Mouse (Mus musculus) layer of hippocampus, postnatal 14 days (tissue): Measurements from ENCODE around the gene Gm6205. TPM values are rescaled to one million over a fixed set of nuclear protein-coding genes. Genes with fewer than 3 reads are reported as not detected.
"Not testable (repeated sequence)": the region's sequence is repeated elsewhere in the genome, so short reads cannot be mapped to it uniquely, and the experiment has no call there.

ENCODE experiments used
- DNase-seq, 2 experiments: peaks; one replicate each; pipeline ENCODE4 v3.0.0; 2021 to 2022; ENCODE audit warnings: low spot score in 2 of 2, mixed read lengths in 1 of 2
- long read RNA-seq, 2 experiments: library from polyadenylated mRNA; stranded (forward); transcript quantifications; one replicate each; pipeline ENCODE4 v2.0.0; 2021
- total RNA-seq, 2 experiments: library from RNA; stranded (reverse); gene quantifications; 2 replicates each; pipeline ENCODE4 v1.2.3; 2021

Gene Gm6205
- total RNA-seq: not detected
- long read RNA-seq, experiment 1: 0 reads
- long read RNA-seq, experiment 2: 0 reads

GRCm38 (mm10) chr5:94648082-94648481 lies at the start of gene Gm6205:
Gm6205 (plus strand) TSS chr5:94648382.
- DNase-seq: not testable (repeated sequence)

GRCm38 (mm10) chr5:94616242-94616641 lies 31.9 kb upstream of the Gm6205 start, which contains the start of gene Gm3147:
Gm3147 (minus strand) TSS chr5:94616342.
- not testable (repeated sequence) for DNase-seq

- DNase-seq: not testable (repeated sequence)
Measured at GRCm38 (mm10) chr5:94623679-94624078, 24.5 kb upstream of the Gm6205 start, which contains the start of gene Gm6509. Gm6509 (plus strand) TSS chr5:94623979.

Other genes starting within 250 kb of the Gm6205 start
- gene Gm7682, start 202.6 kb upstream of the Gm6205 start, total RNA-seq: not detected
- not detected for gene Gm3139, start 122.1 kb upstream of the Gm6205 start, total RNA-seq
- gene Gm3147, start 32.0 kb upstream of the Gm6205 start, total RNA-seq: not detected
- not detected for gene Gm6509, start 24.4 kb upstream of the Gm6205 start, total RNA-seq
- not detected for gene Gm3183, start 217.1 kb downstream of the Gm6205 start, total RNA-seq